Mouse (Mus musculus) cerebellum, postnatal 36 days (tissue): ENCODE data around the gene Nceh1.

Experiments used
- DNase-seq, 2 experiments: peaks; one replicate each; pipeline ENCODE4 v3.0.0; 2021 to 2022; ENCODE audit warnings: mixed read lengths in 2 of 2

Gene Nceh1

GRCm38 (mm10) chr3:27191856-27192255 is 9.1 kb downstream of the Nceh1 start:
- no peak for DNase-seq

GRCm38 (mm10) chr3:27193844-27194317 is 11.1 kb downstream of the Nceh1 start:
- no peak for DNase-seq

GRCm38 (mm10) chr3:27195153-27195552 is 12.4 kb downstream of the Nceh1 start:
- no peak for DNase-seq

- no peak for DNase-seq
Measured at GRCm38 (mm10) chr3:27195573-27196227, 12.9 kb downstream of the Nceh1 start.

- no peak for DNase-seq
Measured at GRCm38 (mm10) chr3:27196529-27196928, 13.8 kb downstream of the Nceh1 start.

GRCm38 (mm10) chr3:27197816-27198215 is 15.1 kb downstream of the Nceh1 start:
- no peak for DNase-seq

DNA sequence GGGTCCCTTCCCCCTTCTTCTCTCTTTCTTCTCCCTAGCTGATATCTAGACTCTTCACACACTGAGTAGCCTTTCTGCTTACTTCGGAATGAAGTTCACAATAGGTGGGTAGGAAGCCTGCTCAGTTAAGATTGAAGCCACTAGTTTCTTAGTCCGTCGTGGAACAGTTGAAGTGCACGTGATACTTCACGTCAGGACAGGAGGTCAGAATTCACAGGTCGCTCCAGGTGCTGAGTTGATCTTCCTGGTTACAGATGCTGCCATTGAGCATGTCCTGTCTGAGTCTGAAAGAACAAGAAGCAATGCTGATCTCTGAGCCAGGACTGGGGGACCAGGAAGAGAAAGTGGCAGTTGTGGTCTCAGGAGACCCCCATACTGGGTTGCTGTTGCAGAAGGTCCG is 16.4 kb downstream of the Nceh1 start:
- DNase-seq, result no peak

GRCm38 (mm10) chr3:27201728-27202411 is 19.1 kb downstream of the Nceh1 start:
- no peak for DNase-seq

- peak in 1 of 2 experiments; percentile 10 for DNase-seq
Measured at GRCm38 (mm10) chr3:27205068-27205467, 22.3 kb downstream of the Nceh1 start.

- DNase-seq, result no peak
Measured at GRCm38 (mm10) chr3:27205514-27206220, 22.9 kb downstream of the Nceh1 start.

DNA sequence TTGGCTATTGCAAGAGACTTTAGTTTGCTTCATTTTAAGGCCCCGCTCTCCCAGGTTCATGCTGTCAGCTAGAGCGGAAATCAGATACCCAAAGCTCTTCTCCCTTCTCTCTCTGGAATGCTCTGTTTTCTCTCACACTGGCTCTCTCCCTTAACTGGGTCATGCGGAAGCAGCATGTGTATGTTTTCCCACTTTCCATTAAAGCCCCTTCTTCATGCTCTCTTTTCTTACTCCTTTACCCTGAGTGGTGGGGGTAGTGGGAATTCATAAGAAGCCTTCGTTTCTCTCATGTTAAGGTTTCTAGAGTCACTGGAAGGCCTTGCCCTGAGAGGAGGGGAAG is 23.4 kb downstream of the Nceh1 start:
- DNase-seq, result no peak

GRCm38 (mm10) chr3:27206577-27206976 is 23.8 kb downstream of the Nceh1 start:
- DNase-seq, result no peak

DNA sequence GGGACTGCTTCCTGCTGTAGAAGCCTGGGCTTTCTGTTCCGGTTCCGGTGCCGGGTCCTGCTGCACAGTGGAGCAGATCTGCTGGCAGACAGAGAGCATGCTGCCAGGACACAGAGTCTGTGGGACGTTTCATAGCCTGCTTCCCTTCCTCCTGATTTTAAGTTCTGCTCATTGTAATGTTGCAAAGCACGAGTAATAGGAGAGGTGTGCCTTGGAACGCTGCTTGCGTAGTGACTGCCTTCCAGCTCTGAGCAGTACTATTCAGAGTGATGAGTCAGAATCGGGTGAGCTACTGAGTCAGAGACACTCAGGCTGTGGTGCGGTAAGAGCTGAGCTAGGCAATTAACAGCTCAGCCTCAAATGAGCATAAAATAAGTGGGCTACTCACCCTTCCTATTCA is 26.9 kb downstream of the Nceh1 start:
- DNase-seq, result no peak

GRCm38 (mm10) chr3:27210271-27210670 is 27.5 kb downstream of the Nceh1 start:
- DNase-seq, result no peak

DNA sequence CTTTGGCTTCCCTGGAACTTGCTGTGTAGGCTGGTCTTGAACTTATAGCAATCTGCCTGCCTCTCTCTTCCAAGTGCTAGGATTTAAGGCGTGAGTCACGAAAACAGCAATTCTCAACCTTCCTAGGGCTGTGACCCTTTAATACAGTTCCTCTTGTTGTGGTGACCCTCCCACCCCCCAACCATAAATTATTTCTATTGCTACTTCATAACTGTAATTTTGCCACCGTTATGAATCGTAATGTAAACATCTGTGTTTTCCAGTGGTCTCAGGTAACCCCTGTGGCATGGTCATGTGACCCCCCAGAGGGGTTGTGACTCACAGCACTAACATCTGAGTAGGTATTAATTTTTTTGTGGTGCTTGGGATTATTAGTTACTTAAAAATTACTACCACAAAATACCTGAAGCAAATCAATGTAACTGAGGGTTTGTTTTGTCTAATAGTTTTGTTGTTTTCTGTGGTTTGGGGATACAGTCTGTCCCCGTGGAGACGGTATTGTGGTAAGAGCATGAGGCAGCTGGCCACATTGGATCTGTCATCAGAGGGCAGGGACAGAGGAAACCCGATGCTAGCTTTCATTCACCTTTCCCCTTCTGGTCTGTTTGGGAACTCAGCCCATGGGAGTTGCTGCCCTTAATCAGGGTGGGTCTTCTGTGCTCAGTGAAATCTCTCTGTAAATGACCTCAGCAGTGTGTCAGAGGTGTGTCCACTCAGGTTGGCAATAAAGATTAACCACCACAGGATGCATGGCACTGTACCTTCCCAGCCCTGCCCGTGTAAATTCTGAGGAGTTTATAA is 31.5 kb downstream of the Nceh1 start:
- no peak for DNase-seq

DNA sequence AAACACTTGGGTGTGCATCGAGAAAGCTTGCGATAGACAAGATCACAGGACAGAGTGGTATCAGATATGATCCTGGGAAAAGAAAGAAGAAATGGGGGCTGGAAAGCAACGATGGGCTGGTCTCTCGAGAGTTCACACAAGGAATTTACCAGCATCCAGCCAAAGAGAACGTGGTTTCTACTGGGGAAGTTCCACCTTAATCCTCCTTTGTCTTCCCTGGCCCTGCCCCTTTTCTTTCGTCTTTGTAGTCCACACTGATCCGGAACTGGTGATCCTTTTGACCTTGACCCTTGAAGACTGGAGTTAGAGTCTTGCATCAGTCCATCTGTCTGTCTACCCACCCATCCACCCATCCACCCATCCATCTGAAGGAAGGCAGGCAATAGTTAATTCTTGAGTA is 34.6 kb downstream of the Nceh1 start:
- no peak for DNase-seq

- DNase-seq, result no peak
Measured at GRCm38 (mm10) chr3:27218604-27219003, 35.8 kb downstream of the Nceh1 start.

- DNase-seq, result no peak
Measured at GRCm38 (mm10) chr3:27222052-27222451, 39.3 kb downstream of the Nceh1 start.

- DNase-seq, result no peak
Measured at GRCm38 (mm10) chr3:27222488-27222887, 39.7 kb downstream of the Nceh1 start.

- no peak for DNase-seq
Measured at GRCm38 (mm10) chr3:27227629-27228453, 45.1 kb downstream of the Nceh1 start.

DNA sequence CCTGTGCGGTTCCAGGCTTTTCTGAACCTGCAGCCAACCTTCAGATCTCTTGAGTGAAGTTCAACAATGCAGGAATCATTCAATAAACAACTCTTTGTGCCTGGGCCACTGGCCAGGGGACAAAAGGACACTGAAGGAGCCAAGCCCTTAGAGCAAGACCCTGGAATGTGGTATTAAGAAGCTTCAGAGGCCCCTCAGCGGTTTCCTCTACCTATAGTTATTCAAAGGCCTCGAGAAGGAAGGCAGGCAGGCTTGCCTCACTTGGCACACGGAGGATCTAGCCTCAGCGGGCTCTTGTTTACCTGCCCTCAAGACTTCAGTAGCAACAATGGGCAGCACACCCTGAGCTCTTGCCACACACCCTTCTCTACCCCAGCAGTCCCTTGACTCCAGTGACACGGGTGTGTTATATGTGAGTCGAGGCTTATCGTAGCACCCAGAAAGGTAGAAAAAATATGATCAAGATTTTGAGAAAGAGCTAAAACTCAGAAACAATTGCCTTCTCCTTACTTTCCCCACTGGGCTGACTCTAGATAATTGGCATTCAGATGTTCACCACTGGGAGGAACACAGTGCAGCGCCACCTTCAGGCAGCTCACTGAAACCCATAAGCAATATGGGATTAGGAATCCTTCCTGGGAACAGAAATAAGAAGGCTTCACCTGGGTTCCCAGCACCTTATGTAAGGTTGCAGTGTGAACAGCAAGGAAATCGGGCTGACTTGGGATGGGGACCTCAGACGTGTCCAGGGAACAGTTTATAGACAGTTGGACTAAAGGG is 46.0 kb downstream of the Nceh1 start:
- no peak for DNase-seq
